Mouse (Mus musculus) MEL-GATA-1-ER (cell line): ENCODE data around the gene Tle6.
A peak's percentile ranks its signal among the peaks of the same experiment; 100 is the strongest.

Source experiments
- DNase-seq: peaks from one replicate; pipeline ENCODE4 v3.0.0-alpha.2; 2012; ENCODE audit warnings: low read depth; ENCODE audit errors: extremely low read depth

The Tle6 gene

DNA sequence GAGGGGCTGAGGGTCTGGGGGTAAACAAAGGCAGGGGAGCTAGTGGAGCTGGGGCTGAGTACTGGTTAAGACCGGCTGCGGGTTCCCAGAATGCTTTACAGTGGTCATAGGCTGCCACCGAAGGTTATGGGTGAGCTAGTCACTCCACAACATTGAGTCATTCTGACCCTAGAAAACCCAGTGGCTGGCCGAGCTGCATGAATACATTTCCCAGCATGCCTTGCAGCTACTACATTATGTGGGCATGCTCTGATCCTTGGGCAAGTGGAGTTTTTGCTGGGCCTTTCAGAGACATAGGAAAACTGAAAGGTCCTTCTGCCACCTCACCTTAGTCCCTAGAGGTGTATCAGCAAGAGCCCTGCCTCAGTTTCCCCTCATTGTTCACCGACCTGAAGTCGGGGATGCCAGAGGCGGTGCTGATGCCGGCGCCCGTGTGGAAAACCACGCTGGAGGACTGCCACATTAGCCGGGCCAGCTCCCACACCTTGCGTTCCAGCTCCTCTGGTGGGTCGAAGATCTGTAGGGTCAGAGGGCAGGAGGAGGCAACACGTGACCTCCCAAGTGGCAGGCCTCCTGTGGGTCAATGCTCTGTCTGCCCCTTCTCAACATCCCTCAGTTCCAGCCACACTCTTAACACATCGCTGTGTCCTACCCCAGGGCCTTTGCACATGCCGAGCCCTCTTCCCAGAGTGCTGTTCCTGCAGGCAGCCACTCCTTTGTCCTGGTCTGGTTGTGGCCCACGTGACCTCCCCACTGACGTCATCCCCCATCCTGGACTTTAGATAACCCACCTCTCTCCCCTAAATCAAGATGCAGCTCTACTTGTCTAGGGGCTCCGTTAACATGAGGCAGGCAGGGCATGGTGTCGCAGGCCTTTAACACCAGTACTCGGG lies 25.5 kb upstream of the Tle6 start:
- no peak for DNase-seq

DNA sequence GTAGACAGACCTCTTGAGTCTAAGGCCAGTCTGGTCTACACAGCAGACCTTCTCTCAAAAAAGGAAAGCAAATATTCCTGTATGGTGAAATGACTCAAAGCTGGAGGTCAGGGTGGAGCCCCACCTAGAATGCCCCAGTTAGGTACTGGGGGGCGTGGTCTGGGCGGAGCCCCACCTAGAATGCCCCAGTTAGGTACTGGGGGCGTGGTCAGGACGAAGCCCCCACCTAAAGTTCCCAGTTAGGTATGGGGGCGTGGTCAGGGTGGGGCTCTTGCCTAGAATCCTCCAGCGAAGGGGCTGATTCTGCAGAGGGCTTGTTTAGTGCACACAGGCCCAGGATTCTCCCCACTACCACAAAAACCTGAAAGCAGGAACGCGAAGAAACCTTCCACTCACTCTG lies 22.6 kb upstream of the Tle6 start:
- DNase-seq: no peak

DNA sequence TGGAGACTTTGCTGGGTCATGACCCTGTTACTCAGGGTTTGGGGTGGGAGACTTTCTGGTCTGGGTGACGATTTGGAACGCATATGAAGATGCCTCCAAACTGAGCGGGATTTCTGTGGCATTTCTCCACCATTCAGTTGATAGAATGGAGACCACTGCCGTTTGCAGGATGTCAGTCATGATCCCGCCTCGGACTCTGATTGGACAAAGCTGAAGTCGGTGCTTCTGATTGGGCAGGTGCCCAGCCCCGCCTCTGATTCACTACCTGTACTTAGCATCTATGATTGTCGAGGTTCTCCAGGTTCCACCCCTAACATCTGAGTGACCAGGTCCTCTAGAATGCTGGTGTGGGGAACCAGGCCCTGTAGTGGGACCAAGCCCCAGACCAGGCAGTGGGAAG lies 19.9 kb upstream of the Tle6 start:
- DNase-seq: no peak

DNA sequence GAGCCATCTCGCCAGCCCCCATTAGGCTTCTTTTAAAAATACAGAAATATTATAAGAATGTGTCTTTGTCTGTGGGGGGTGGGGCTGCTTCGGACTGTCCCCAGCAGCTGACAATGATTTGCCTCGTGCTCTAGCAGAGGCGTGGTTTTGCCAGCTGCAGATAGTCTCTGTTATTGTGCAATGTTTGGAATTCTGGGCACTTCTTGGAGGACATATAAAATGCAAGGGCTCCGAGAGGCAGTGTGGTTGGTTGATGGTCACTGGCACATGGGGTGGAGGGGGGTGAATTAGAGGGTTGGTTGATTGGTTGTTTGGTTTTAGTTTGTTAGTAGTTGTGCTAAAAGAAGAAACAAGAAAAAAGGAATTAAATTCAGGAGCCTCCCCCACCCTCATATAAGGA lies 19.1 kb upstream of the Tle6 start:
- no peak for DNase-seq

DNA sequence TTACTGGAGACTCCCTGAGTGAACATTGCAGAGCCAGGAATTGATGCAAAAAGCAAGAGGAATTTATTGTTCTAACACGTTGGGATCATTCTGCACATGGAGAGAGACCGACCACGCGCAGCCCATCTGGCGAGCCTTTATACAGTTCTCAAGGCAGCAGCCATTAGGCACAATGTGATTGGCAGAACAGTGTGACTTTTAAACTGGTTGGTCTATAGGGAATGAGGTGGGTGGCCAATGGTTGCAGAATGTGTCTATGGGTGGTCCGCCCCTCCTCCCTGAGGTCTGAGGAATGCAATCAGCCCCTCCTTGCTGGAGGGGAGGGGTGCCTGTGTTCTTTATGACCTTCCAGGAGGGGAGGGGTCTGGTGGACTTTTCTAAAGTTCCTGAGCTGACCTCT lies 14.6 kb upstream of the Tle6 start:
- no peak for DNase-seq

DNA sequence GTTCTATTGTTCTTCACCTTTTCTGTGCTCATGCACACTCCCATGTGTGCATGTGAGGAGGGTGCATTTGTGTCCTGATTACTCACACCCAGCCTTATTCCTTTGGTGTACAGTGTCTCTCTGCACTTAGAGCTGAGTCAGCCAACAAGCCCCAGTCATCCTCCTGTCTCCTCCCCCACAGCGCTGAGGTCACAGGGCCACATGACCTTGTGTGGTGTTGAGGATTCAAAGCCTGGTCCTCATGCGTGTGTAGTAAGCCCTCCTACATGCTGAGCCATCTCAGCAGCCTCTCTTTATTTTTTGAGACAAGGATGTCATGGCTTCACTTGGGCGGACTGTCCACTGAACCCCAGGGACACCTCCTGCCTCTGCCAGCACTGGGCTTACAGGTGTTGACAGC lies 11.9 kb upstream of the Tle6 start:
- DNase-seq: no peak

DNA sequence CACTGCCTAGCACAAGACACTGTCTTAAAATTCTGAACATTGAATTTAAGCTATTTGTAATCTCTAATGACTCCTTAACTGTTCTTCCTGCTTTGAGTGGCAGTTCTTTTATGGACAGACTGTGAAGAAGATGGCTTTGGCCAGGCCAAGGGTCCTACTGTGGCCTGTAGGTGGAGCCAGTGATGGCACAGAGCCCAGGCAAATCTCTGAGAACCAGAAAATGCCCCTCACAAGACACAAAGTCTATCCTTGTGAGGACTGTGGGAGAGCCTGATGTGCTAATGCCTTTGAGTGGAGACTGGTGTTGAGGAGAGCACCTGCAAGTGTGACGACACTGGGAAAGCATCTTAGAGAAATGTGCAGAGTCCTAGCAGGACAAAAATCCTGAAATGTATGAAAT lies 7.4 kb upstream of the Tle6 start:
- no peak for DNase-seq

DNA sequence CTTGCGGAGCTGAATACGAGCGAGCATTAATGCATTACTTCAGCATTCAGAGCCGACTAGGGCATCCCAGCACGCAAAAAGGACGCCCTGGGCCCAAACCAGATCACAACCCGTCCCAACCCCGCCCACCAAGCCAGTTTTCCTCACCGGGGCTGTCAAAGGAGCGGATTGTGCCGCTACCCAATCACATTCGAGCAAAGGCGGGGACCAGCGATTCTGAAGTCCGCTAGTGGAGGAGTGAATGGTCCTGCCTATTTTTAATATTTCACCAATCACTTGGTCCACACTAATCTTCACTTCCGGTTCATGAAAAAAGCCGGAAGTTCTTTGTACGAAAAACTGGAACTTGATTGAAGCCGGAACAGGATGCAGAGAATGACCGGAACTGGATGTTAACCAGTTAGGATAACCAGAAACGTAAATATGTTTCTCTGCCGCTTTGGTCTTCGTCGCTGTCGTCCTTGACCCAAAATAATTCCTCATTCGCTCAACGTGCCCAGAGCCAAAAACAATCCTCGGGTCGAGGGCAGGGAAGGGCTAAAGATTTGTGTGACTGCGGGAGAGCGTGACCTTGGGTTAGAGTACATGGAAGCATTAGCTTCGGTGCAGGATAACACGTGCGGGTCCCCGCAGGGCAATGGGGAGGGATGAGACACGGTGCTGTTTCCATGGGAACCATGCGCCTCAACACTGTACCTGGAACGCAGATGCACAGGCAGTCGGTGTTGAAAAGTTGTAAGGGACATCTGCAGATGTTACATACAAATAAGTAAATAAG lies 5.3 kb upstream of the Tle6 start, which contains the start of gene BC025920:
Gene BC025920 (plus strand): TSS at position 297 of the 778 bp plus-strand sequence.
- DNase-seq: peak; percentile 99

DNA sequence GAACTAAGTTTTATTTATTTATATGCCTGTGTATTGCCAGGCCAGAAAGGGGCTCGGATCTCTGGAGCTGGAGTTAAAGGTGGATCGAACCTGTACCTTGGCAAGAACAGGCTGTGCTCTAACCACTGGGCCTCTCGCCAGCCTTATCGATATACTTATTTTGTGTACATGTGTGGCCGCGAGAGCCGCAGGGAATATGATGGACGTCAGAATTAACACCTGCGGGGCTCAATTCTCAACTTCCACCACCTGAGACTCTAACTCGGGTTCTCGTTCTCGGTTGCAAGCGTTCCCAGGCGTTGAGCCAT lies 4.7 kb upstream of the Tle6 start:
- no peak for DNase-seq

DNA sequence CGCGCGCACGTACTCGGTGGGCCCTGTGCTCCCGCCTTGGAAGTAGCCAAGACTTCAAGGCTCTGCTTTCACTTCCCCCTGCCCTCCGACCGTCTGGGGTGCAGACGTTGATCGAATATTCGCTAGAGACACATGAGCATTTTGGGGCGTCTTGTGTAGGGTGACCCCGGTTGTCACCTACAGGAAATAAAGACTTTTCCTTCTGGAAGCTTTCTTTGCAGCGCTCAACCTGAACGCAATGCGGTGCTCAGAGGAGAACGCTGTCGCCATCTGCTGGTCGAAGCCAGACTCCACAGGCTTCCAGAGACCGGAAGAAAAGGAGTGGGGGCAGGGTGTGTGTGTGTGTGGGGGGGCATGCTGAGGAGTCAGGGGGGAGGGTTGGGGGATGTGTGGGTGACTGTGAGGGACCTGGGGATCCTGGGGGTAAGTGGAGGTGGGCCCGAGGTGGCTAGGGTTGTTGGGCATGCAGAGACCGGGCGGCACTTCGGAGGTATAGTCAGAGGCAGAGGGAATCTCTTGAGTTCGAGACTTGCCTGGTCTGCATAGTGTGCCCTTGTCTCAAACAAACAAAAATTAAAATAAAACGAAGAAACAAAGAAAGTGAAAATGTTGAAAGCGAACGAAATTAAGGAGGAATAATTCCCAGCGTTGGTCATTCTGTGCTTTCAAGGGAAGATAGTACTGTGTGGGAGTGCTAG lies 4.2 kb upstream of the Tle6 start:
- peak; percentile 83 for DNase-seq

DNA sequence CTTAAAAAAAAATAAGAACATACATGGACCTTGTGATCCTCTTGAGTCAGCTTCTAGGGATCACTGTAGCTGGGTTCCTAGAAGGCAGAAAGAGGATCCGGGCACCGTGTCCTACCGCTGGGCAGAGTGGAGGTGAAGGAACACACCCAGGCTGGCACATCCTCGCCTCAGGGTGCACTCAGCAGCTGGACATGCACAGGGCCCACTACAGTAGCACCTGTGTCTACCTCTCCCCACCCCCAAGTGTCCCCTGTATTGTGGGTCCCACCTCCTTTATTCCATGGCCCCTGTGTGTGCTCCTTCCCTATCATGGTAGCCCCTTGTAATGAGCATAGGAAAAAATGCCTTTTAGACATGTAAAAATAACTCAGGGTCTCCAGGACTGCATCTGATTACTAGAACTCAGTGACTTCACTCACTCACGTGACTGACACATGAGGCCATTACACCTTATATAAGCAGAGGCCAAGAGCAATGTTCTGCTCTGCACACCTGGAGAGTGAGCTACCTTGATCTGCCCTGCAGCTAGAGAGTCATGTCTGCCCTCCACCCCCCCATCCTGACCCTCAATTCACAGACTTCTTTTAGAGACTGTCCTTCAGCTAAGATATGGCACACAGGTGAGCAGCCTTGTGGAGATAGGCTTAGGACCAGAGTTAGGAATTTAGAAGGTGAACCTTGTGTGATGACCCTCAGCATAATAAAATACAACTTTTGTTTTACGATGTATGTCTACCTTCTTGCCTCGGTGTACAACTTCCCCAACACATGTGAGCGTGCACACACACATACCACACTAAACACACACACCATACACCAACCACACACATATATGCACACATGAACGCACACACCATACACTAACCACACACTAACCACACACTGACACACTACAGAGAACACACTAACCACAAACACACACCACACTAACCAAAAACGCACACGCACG lies 3.4 kb upstream of the Tle6 start:
- DNase-seq: no peak

DNA sequence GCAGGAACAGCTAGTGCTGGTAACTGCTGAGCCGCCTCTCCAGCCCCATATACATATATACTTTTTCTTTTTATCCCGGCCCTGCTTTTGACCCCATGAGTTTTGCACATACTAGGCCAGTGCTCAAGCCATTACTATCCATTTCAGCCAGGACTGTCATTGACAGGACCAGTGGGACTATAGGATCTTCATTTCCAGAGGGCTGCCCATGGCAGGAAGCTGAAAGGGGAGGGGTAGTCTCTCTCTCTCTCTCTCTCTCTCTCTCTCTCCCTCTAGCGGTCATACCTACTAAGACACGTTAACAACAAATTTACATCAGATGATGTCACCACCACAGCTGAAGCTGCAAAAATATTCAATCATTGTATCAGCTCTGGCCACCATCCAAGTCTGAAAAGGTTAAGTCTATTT lies 1.9 kb upstream of the Tle6 start:
- DNase-seq: peak; percentile 64

DNA sequence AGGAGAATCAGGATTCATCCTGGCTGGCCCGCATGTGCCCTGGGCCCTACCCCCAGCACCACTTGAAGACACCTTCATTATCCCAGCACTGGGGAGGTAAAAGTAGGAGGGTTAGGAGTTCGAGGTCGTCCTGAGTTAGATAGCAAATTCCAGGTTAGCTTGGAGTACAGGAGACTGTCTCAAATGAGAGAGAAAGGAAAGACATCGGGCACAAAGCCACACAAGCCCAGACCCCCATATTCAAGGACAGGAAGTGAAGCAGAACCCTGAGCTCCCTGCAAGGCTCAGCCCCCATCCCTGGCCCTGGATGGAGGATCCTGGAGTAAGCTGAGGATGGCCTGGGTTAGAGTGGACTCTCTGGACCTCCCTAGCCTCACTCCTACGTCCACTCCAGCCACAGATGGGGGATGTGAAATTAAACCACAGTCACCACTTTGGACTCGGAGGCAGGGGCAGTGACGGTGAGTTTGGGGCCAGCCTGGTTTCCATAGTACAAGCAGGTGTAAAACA lies 578 bp upstream of the Tle6 start:
- DNase-seq: no peak

DNA sequence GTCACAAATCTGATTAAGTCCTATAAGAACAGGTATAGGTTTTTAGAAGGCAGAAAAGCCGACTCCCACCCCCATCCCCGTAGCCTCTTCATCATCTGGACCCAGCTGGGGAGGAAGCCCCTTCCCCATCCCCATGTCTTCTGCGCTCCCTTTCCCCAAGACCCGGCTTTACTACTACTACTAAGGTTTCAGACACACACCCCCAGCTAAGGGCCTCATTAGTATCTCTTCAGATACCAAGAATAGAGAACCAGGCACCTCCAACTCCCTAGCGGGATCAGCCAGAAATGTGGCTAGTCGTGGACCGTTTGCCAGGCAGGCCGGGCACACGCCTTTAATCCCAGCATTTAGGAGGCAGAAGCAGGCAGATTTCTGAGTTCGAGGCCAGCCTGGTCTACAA lies 777 bp downstream of the Tle6 start:
- no peak for DNase-seq

DNA sequence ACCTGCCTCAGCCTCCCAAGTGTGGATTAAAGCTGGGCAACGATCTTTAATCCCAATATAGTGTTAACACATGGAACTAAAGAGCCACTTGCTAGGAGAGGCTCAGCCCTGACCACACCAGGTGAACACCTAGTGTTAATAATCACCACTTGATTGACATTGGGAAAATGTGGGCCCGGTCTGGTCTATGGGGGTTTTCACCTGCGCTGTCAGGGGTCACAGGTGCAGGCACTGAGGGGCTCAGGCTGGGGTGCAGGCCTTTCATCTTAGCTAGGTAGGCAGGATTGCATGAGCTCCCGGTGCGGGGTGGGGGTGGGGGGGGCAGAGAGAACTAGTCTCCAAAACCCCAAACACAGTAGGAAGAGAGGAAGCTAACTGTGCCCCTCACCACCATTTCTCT lies 1.2 kb downstream of the Tle6 start:
- DNase-seq: no peak

DNA sequence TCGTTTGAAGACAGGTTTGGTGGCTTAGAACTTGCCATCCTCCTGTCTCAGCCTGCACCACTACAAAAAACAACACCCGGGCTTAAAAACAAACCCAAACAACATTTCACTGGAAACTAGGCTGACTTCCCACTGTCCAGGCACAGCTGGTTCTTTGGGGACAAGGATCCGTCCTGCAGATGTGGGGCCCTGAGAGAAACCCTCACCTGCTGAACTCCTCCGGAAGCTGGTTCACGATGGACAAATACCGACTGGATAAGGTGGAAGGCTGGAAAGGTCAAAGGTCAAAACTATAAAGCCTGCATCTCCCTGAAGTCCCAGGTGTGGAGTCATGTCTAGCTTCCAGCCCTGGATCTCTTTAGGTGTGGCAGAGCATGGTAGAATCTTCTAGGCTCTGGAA lies 2.0 kb downstream of the Tle6 start:
- DNase-seq: no peak

DNA sequence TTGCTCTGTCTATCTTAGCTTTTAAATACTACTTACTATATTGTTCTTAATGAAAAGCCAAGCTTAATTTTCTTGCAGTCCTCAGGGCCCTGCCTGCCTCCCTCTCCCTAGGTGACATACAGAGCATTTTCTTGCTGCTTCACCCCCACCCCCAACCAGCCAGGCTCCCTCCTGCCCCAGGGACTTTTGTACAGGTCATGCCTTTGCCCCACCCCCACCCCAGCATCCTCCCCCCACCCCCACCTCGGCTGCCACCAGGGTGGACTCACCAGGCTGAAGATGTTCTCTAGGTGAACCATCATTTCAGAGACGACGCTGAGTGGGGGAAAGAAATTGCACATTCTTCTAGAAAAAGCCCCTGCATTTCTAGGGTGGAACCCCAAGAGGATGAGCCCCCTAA lies 2.5 kb downstream of the Tle6 start:
- no peak for DNase-seq

DNA sequence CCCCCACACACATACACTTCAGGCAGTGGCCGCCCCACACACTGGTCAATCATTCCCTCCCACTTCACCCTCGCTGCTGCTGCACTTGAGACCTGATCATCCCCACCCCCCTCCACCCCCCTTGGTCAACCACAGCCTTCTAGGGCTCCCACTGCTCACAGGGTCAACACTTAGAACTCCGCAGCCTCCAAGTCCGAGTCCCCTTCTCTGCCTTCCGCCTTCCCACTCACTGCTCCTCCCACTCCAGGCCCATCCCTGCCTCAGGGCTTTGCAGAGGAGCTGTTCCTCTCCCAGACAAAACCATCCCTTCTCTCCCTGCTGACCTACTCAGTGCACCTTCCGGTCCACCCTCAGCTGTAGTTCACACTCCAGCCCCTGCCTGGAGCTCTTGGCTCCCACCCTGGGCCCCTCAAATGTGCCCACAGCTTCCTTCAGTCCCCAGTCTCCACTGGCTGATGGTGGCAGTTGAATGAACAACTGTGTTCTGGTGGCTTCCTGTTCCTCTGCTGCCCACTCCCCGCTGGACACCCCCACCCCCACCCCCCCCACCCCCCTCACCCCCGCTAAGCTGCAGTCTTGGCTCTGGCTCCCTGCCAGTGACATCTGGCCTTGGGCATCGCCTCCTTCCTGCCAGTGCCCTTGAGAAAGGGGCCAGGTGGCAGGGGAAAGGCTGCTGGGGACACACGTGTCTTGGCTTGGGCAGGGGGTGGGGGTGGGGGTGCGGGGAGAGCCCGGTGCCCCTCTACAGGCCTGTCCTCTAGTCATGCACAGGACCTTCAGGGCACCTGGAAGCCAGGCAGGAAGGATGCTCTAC lies 3.5 kb downstream of the Tle6 start:
- no peak for DNase-seq

DNA sequence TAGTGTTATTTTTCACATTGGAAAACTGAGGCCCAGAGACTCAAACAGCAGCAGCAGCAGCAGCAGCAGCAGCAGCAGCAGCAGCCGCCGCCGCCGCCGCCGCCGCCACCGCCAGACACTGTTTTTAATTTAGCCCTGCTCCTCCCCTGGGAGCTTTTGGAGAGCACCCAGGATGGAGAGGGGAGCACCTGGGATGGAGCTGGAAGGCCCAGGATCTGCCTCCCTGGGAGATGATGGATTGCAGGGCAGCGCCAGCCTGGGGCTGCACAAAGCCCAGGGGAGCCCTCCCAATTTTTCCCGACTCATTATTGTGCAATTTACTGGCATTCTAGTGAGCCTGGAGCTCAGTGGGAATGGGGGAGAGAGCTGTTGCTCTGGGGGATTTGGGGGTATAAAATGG lies 4.3 kb downstream of the Tle6 start:
- DNase-seq: no peak

DNA sequence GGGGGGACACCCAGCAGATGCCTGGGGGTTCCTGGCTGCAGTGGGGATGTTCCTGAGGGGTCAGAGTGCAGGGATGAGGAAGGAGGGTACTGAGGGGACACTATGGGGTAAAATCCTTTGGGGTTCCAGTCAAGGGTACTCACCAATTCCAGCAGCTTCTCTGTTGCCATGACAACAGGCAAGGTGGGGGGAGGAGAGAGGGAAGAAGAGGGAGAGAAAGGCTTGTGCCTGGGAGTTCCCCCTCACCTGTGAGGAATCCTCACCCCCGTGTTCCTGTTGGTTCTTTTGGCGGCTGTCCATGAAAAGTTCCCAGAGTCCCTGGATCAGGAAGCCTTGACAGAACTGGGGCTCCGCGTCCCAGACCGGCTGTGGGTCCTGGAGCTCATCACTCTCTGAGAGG lies 5.3 kb downstream of the Tle6 start:
- no peak for DNase-seq
